Mouse (Mus musculus) sigmoid colon, adult 10 weeks (tissue): Measurements from ENCODE around the gene Slc6a13. TPM values are rescaled to one million over a fixed set of nuclear protein-coding genes. Genes with fewer than 3 reads are reported as not detected.

Experiments
- polyA plus RNA-seq: library from polyadenylated mRNA; stranded (reverse); fragments of 350-450 nt; fragmentation: Illumina TruSeq; extraction: RNeasy Lipid Tissue Mini Kit (QIAGEN cat#74804); gene quantifications from one replicate; pipeline ENCODE4 v1.2.3, GENCODE M21; 2014; ENCODE audit warnings: low read depth, low replicate concordance

Slc6a13 gene
- polyA plus RNA-seq, result not detected

GRCm38 (mm10) chr6:121299954-121300353 is at the start of gene Slc6a13:
TSS of gene Slc6a13 (plus strand) at chr6:121300227.

GRCm38 (mm10) chr6:121343026-121343770 is 43.2 kb downstream of the Slc6a13 start, which contains the start of gene Slc6a12:
TSS of gene Slc6a12 (plus strand) at chr6:121343076.

Other genes starting within 250 kb of the Slc6a13 start
- 5.5 TPM for gene Mical3, start 169.2 kb upstream of the Slc6a13 start, polyA plus RNA-seq
- gene Pex26, start 116.6 kb upstream of the Slc6a13 start, polyA plus RNA-seq, result 4.6 TPM
- gene Tuba8, start 89.5 kb upstream of the Slc6a13 start, polyA plus RNA-seq, result not detected
- gene Usp18, start 54.3 kb upstream of the Slc6a13 start, polyA plus RNA-seq, result 4.0 TPM
- 0.73 TPM for gene Slc6a12, start 42.8 kb downstream of the Slc6a13 start, polyA plus RNA-seq
- gene Iqsec3, start 173.5 kb downstream of the Slc6a13 start, polyA plus RNA-seq, result 0.28 TPM